Comparison of ENCODE assay signal across 8 mouse cellular contexts in genomic region chr2:158546751-158547150, GRCm38 (mm10). TPM values are rescaled to one million over a fixed set of nuclear protein-coding genes. Genes with fewer than 3 reads are reported as not detected.
DNase-seq lines count a peak whose midpoint lies in the region; ATAC-seq lines count a peak whose summit lies in the region.

No protein-coding gene starts in this region.

- ATAC-seq in embryonic facial prominence, embryonic 15.5 days (ENCODE audit: insufficient number of reproducible peaks, low FRiP score, low TSS enrichment, low read depth): no peak
- no peak for ATAC-seq in heart, embryonic 11.5 days (replicated peaks; ENCODE audit: insufficient number of reproducible peaks, low FRiP score, low TSS enrichment)
- peak; percentile 66 for ATAC-seq in kidney, embryonic 14.5 days (ENCODE audit: low FRiP score, low TSS enrichment)
- ATAC-seq in stomach, embryonic 15.5 days (ENCODE audit: insufficient read depth, low FRiP score, low read depth): 0 out of 2 replicates have a peak, but pooled peaks have one; percentile 25

- peaks cover 20% of the 10 kb centered on the region for H3K27me3 ChIP-seq in embryonic facial prominence, embryonic 15.5 days
- peaks cover 32% of the 10 kb centered on the region for H3K27me3 ChIP-seq in heart, embryonic 11.5 days (ENCODE audit: control insufficient read depth, insufficient read depth, low read length)
- peaks cover 6% of the 10 kb centered on the region; the same call in 1 of the 2 replicates for H3K27me3 ChIP-seq in kidney, embryonic 14.5 days (ENCODE audit: control insufficient read depth, insufficient read depth, low read length)
- H3K27me3 ChIP-seq in stomach, embryonic 15.5 days (replicated peaks): 0 out of 2 replicates have a peak, but pooled peaks cover 4% of the 10 kb centered on the region

- H3K9ac ChIP-seq in embryonic facial prominence, embryonic 15.5 days: no peak overlapping the region
- peak overlapping the region; percentile 34; the same call in 1 of the 2 replicates for H3K9ac ChIP-seq in heart, embryonic 11.5 days (ENCODE audit: low read depth, low read length)
- no peak overlapping the region for H3K9ac ChIP-seq in kidney, embryonic 14.5 days (ENCODE audit: low read depth, low read length)
- H3K9ac ChIP-seq in stomach, embryonic 15.5 days: no peak overlapping the region

- DNase-seq in CD4-positive, CD25-positive, alpha-beta regulatory T cell, adult 2 months (ENCODE audit: low read depth, low spot score): peak; percentile 84
- peak; percentile 42 to 45 for DNase-seq in adrenal gland, postnatal 4 days (ENCODE audit: low spot score in 2 of 2)
- DNase-seq in liver: peak; percentile 64
- peak; percentile 79 for DNase-seq in naive thymus-derived CD4-positive, alpha-beta T cell, adult 2 months (ENCODE audit: low read depth)

- 0 out of 2 replicates have a peak, but pooled peaks cover 2% of the 10 kb centered on the region for H3K4me1 ChIP-seq in embryonic facial prominence, embryonic 15.5 days
- no peaks in the 10 kb centered on the region for H3K4me1 ChIP-seq in heart, embryonic 11.5 days (ENCODE audit: control insufficient read depth, insufficient read depth, low read length)
- no peaks in the 10 kb centered on the region for H3K4me1 ChIP-seq in kidney, embryonic 14.5 days (ENCODE audit: control insufficient read depth, insufficient read depth, low read length)
- H3K4me1 ChIP-seq in stomach, embryonic 15.5 days: no peaks in the 10 kb centered on the region

- H3K36me3 ChIP-seq in embryonic facial prominence, embryonic 15.5 days: no peaks in the 10 kb centered on the region
- H3K36me3 ChIP-seq in heart, embryonic 11.5 days (ENCODE audit: control insufficient read depth, insufficient read depth, low read length): no peaks in the 10 kb centered on the region
- no peaks in the 10 kb centered on the region for H3K36me3 ChIP-seq in kidney, embryonic 14.5 days (ENCODE audit: control insufficient read depth, insufficient read depth, low read length)
- H3K36me3 ChIP-seq in stomach, embryonic 15.5 days: no peaks in the 10 kb centered on the region

- H3K4me2 ChIP-seq in embryonic facial prominence, embryonic 15.5 days (replicated peaks): peak overlapping the region; percentile 28
- peak overlapping the region; percentile 43 for H3K4me2 ChIP-seq in heart, embryonic 11.5 days
- no peak overlapping the region; the same call in 1 of the 2 replicates for H3K4me2 ChIP-seq in kidney, embryonic 14.5 days (replicated peaks; ENCODE audit: low read depth, low read length)
- peak overlapping the region; percentile 21; the same call in 1 of the 2 replicates for H3K4me2 ChIP-seq in stomach, embryonic 15.5 days

- WGBS in embryonic facial prominence, embryonic 15.5 days: 4% methylated on average over 17 of the region's 17 CpGs
- 7% methylated on average over 17 of the region's 17 CpGs for WGBS in heart, embryonic 11.5 days (ENCODE audit: insufficient replicate concordance)
- 2% methylated on average over 17 of the region's 17 CpGs for WGBS in kidney, embryonic 14.5 days
- WGBS in stomach, embryonic 15.5 days: 7% methylated on average over 17 of the region's 17 CpGs

- H3K27ac ChIP-seq in embryonic facial prominence, embryonic 15.5 days (replicated peaks): no peak overlapping the region
- no peak overlapping the region for H3K27ac ChIP-seq in heart, embryonic 11.5 days (ENCODE audit: low read depth, low read length)
- no peak overlapping the region for H3K27ac ChIP-seq in kidney, embryonic 14.5 days (ENCODE audit: low read depth, low read length)
- H3K27ac ChIP-seq in stomach, embryonic 15.5 days: no peak overlapping the region

- H3K4me3 ChIP-seq in embryonic facial prominence, embryonic 15.5 days (replicated peaks): no peak overlapping the region
- H3K4me3 ChIP-seq in heart, embryonic 11.5 days (ENCODE audit: low read depth, low read length): no peak overlapping the region
- no peak overlapping the region for H3K4me3 ChIP-seq in kidney, embryonic 14.5 days (ENCODE audit: low read length)
- H3K4me3 ChIP-seq in stomach, embryonic 15.5 days (replicated peaks): no peak overlapping the region

- no peaks in the 10 kb centered on the region for H3K9me3 ChIP-seq in embryonic facial prominence, embryonic 15.5 days (replicated peaks)
- H3K9me3 ChIP-seq in heart, embryonic 11.5 days (replicated peaks; ENCODE audit: control insufficient read depth, low read length): no peaks in the 10 kb centered on the region
- H3K9me3 ChIP-seq in kidney, embryonic 14.5 days (ENCODE audit: control insufficient read depth, low read length): no peaks in the 10 kb centered on the region
- H3K9me3 ChIP-seq in stomach, embryonic 15.5 days: no peaks in the 10 kb centered on the region

RNA-seq across cellular contexts. Expression of gene Arhgap40, which starts 34.2 kb away (rescaled TPM):
- not detected for total RNA-seq in adrenal gland, postnatal 4 days (2021)
- polyA plus RNA-seq in embryonic facial prominence, embryonic 15.5 days (2015; fragmentation: Nextera tagmentation; extraction: Ambion mirVana): 4.9 and 5.9 TPM in 2 replicates
- not detected in 2 replicates for polyA plus RNA-seq in heart, embryonic 11.5 days (2014; fragmentation: Nextera tagmentation; extraction: Ambion mirVana)
- polyA plus RNA-seq in kidney, embryonic 14.5 days (2014; fragmentation: Nextera tagmentation; extraction: Ambion mirVana): 0.24 TPM in 1 of 2 replicates, not detected in the other
- polyA plus RNA-seq in stomach, embryonic 15.5 days (2015; fragmentation: Nextera tagmentation; extraction: Ambion mirVana): 1.9 and 2.9 TPM in 2 replicates

RNA-seq across cellular contexts. Expression of gene Adig, which starts 44.3 kb away (rescaled TPM):
- 10 to 100 TPM; 15.3 to 22.8 TPM for total RNA-seq in adrenal gland, postnatal 4 days (2021)
- 1.1 and 1.9 TPM in 2 replicates for polyA plus RNA-seq in embryonic facial prominence, embryonic 15.5 days (2015; fragmentation: Nextera tagmentation; extraction: Ambion mirVana)
- not detected in 2 replicates for polyA plus RNA-seq in heart, embryonic 11.5 days (2014; fragmentation: Nextera tagmentation; extraction: Ambion mirVana)
- not detected in 2 replicates for polyA plus RNA-seq in kidney, embryonic 14.5 days (2014; fragmentation: Nextera tagmentation; extraction: Ambion mirVana)
- 0.77 and 1.1 TPM in 2 replicates for polyA plus RNA-seq in stomach, embryonic 15.5 days (2015; fragmentation: Nextera tagmentation; extraction: Ambion mirVana)

Comparison
In these comparisons a context has a peak if more than half of its experiments do, and no peak if none do; other contexts are left out.
1. ATAC-seq: peak in kidney, embryonic 14.5 days (single experiment) and stomach, embryonic 15.5 days (single experiment); none in embryonic facial prominence, embryonic 15.5 days (single experiment) and heart, embryonic 11.5 days (single experiment).
2. Peak in every context shown above with its lines, with median percentiles within 50 percentile points of each other: DNase-seq.